Mouse (Mus musculus) limb, embryonic 15.5 days (tissue): ENCODE measurements around the gene Anxa8. TPM values are rescaled to one million over a fixed set of nuclear protein-coding genes. Genes with fewer than 3 reads are reported as not detected.

Source experiments
- ATAC-seq: fragments of 200-750 bp; cut with Nextera tagmentation; 2 replicates; pipeline ENCODE4 v1.8.0; 2017; ENCODE audit warnings: low read depth, moderate TSS enrichment; ENCODE audit not compliant: insufficient number of reproducible peaks, low FRiP score, low TSS enrichment
- H3K27ac ChIP-seq: fragments of 300-500 bp; sonication (generic); 2 replicates; pipeline ENCODE4 v1.5.1; 2015; ENCODE audit warnings: moderate library complexity, mild to moderate bottlenecking, inconsistent platforms
- H3K27me3 ChIP-seq: fragments of 300-500 bp; sonication (generic); 2 replicates; pipeline ENCODE4 v1.6.1; 2015; ENCODE audit warnings: inconsistent platforms
- H3K36me3 ChIP-seq: fragments of 300-500 bp; sonication (generic); 2 replicates; pipeline ENCODE4 v1.6.1; 2015; ENCODE audit warnings: inconsistent platforms
- H3K4me1 ChIP-seq: fragments of 300-500 bp; sonication (generic); 2 replicates; pipeline ENCODE4 v1.6.1; 2015; ENCODE audit warnings: inconsistent platforms
- H3K4me2 ChIP-seq: fragments of 300-500 bp; sonication (generic); 2 replicates; pipeline ENCODE4 v1.6.1; 2015; ENCODE audit warnings: mild to moderate bottlenecking, inconsistent platforms
- H3K4me3 ChIP-seq: fragments of 300-500 bp; sonication (generic); 2 replicates; pipeline ENCODE4 v1.5.1; 2015; ENCODE audit warnings: mild to moderate bottlenecking, inconsistent platforms
- H3K9ac ChIP-seq: fragments of 300-500 bp; sonication (generic); 2 replicates; pipeline ENCODE4 v1.6.1; 2015; ENCODE audit warnings: inconsistent platforms
- H3K9me3 ChIP-seq: fragments of 300-500 bp; sonication (generic); 2 replicates; pipeline ENCODE4 v1.6.1; 2016; ENCODE audit warnings: inconsistent platforms
- WGBS: fragments of 180-500 bp; shearing (Covaris S2); methylation state at CpG from one replicate; pipeline ENCODE4 v1.1.7; 2015; 5-methylcytosine and 5-hydroxymethylcytosine counted together
- polyA plus RNA-seq: library from polyadenylated mRNA; unstranded; fragments of >200 nt; fragmentation: Nextera tagmentation; extraction: Ambion mirVana; gene quantifications from 2 replicates; pipeline ENCODE4 v1.2.1, GENCODE M21; 2015

Anxa8 gene
- polyA plus RNA-seq, 1 experiment from 2014 or later, result 75.7 TPM

DNA sequence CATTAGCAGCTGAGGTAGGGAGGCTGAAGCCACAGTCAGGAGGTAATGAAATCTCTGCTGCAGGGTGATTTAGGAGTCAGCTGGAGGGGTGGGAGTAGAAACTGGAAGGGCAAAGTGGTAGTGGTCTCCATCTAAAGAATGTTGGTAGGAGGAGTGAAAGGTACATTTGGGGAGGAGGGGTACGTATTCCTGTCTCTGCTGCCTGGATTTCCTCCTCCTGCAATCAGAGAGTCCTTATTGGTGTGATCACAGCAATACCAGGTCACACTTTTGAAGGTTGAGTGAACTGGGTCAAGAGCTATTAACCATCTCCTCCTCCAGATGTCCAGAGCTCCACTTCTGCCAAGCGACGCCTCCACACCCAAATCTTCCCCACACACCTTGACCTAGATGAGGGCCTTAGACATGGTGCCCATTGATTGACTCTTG is 35.2 kb downstream of the Anxa8 start:
- no peaks in the 10 kb centered on the region for H3K36me3 ChIP-seq
- H3K9me3 ChIP-seq, result no peaks in the 10 kb centered on the region
- H3K27me3 ChIP-seq, result no peaks in the 10 kb centered on the region
- no peak overlapping the region for H3K27ac ChIP-seq
- 85% methylated on average over 3 of the region's 3 CpGs for WGBS
- H3K4me3 ChIP-seq, result no peak overlapping the region
- H3K4me1 ChIP-seq, result no peaks in the 10 kb centered on the region
- ATAC-seq, result no peak
- no peak overlapping the region for H3K4me2 ChIP-seq
- H3K9ac ChIP-seq, result no peak overlapping the region

- no peaks in the 10 kb centered on the region for H3K27me3 ChIP-seq
- no peak for ATAC-seq
- H3K4me3 ChIP-seq, result no peak overlapping the region
- no peaks in the 10 kb centered on the region for H3K4me1 ChIP-seq
- no peak overlapping the region for H3K9ac ChIP-seq
- H3K9me3 ChIP-seq, result no peaks in the 10 kb centered on the region
- 86% methylated on average over 4 of the region's 4 CpGs for WGBS
- H3K36me3 ChIP-seq, result no peaks in the 10 kb centered on the region
- no peak overlapping the region for H3K4me2 ChIP-seq
- no peak overlapping the region for H3K27ac ChIP-seq
These were observed 35.9 kb downstream of the Anxa8 start for GRCm38 (mm10) chr14:34121691-34122090.

- WGBS, result 63% methylated on average over 6 of the region's 6 CpGs
- H3K9me3 ChIP-seq, result no peaks in the 10 kb centered on the region
- no peaks in the 10 kb centered on the region for H3K4me1 ChIP-seq
- peaks cover 2% of the 10 kb centered on the region; the same call in 1 of the 2 replicates for H3K27me3 ChIP-seq
- H3K9ac ChIP-seq, result no peak overlapping the region
- no peak overlapping the region for H3K27ac ChIP-seq
- no peak for ATAC-seq
- H3K4me3 ChIP-seq, result no peak overlapping the region
- H3K36me3 ChIP-seq, result no peaks in the 10 kb centered on the region
- H3K4me2 ChIP-seq, result no peak overlapping the region
These were observed 45.4 kb downstream of the Anxa8 start for GRCm38 (mm10) chr14:34131216-34131615.

GRCm38 (mm10) chr14:34135391-34135790 is 49.6 kb downstream of the Anxa8 start:
- ATAC-seq, result no peak
- Histone ChIP-seq H3K4me3 (no peak overlapping the region), H3K36me3 (no peaks in the 10 kb centered on the region), H3K27me3 (peaks cover 2% of the 10 kb centered on the region; the same call in 1 of the 2 replicates), H3K4me2 (no peak overlapping the region), H3K9ac (no peak overlapping the region), H3K4me1 (no peaks in the 10 kb centered on the region), H3K9me3 (no peaks in the 10 kb centered on the region), H3K27ac (no peak overlapping the region)

DNA sequence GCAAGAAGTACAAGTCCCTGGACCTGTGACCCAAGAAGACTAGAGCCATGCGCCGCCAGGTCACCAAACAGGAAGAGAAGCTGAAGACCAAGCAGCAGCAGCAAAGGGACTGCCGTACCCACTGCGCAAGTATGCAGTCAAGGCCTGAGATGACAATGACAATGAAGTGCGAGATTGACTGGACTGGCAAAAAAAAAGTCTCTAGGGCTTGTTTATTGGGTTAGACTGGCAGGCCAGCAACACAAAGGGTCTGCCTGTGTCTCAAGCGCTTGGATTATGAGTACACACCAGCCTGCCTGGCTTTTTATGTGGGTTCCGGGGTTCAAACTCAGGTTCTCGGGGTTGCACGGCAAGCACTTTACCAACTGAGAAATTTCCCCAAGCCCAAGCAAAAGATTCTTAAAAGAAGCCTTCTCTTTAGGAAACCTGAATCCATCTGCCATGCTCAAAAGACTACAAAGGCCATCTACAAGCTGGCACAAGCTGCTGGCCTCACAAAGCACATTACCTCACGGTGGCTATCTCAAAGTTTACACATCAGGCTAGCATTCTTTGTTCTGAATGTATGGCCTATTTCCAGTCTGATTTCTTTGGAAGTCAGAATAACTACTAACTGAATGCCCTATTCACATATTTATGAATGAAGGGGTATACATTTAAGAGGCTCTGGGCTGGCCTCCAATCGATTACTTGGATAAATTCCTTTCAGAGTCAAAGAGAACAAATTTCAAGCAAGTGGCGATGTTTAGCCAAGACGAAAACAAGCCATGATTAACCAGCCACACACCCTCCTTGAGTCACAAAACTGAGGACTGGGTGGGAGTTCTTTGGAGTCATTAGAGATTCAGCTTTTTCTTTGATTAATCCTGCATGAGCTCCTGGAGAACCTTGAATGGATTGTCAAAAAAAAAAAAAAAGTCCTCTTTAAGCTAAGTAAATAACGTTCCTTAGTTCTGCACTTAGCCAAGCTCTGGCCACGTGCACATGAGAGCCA is 54.2 kb downstream of the Anxa8 start:
- Histone ChIP-seq H3K4me2 (no peak overlapping the region), H3K27ac (no peak overlapping the region), H3K4me3 (no peak overlapping the region), H3K9ac (no peak overlapping the region), H3K9me3 (no peaks in the 10 kb centered on the region), H3K27me3 (no peaks in the 10 kb centered on the region), H3K36me3 (no peaks in the 10 kb centered on the region), H3K4me1 (no peaks in the 10 kb centered on the region)
- no peak for ATAC-seq
- WGBS, result 77% methylated on average over 15 of the region's 15 CpGs

- Histone ChIP-seq H3K4me2 (no peak overlapping the region), H3K9ac (no peak overlapping the region), H3K27me3 (no peaks in the 10 kb centered on the region), H3K4me3 (no peak overlapping the region), H3K9me3 (no peaks in the 10 kb centered on the region), H3K4me1 (no peaks in the 10 kb centered on the region), H3K27ac (no peak overlapping the region), H3K36me3 (no peaks in the 10 kb centered on the region)
- 74% methylated on average over 1 of the region's 1 CpGs for WGBS
- no peak for ATAC-seq
These were observed 56.5 kb downstream of the Anxa8 start for GRCm38 (mm10) chr14:34142316-34142715.

DNA sequence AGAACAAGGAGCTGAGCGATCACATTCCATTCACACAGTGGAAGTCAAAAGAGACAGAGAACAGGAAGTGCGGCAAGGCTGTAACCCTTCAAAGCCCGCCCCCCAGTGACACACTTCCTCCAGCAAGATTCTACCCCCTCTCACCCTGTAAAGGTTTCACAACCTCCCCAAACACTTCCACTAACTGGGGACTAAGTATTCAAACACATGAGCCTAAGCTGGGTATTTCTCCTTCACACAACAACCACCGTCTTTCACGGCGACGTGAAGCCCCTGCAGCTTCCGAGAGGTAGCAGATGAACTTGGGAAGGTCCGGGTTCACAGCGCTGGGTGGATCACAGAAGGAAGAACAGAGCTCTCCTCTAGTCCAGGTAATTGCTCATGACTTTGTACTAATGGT is 57.1 kb downstream of the Anxa8 start:
- WGBS, result 89% methylated on average over 10 of the region's 10 CpGs
- H3K9me3 ChIP-seq, result no peaks in the 10 kb centered on the region
- no peak overlapping the region for H3K27ac ChIP-seq
- H3K4me3 ChIP-seq, result no peak overlapping the region
- no peak overlapping the region for H3K9ac ChIP-seq
- H3K4me2 ChIP-seq, result no peak overlapping the region
- no peaks in the 10 kb centered on the region for H3K36me3 ChIP-seq
- H3K4me1 ChIP-seq, result no peaks in the 10 kb centered on the region
- H3K27me3 ChIP-seq, result no peaks in the 10 kb centered on the region
- no peak for ATAC-seq

Other genes starting within 250 kb of the Anxa8 start
- 30.3 and 33.8 TPM in 2 replicates for gene Gdf10, start 162.4 kb upstream of the Anxa8 start, polyA plus RNA-seq
- not detected in 2 replicates for gene Gdf2, start 144.9 kb upstream of the Anxa8 start, polyA plus RNA-seq
- gene Rbp3, start 132.0 kb upstream of the Anxa8 start, polyA plus RNA-seq, result not detected in 2 replicates
- 0.15 and 0.28 TPM in 2 replicates for gene Zfp488, start 107.2 kb upstream of the Anxa8 start, polyA plus RNA-seq
- gene Gm30083, start 70.8 kb upstream of the Anxa8 start, polyA plus RNA-seq, result not detected in 2 replicates
- not detected in 2 replicates for gene Gm5460, start 69.2 kb upstream of the Anxa8 start, polyA plus RNA-seq
- gene Antxrl, start 33.3 kb upstream of the Anxa8 start, polyA plus RNA-seq, result not detected in 2 replicates
- gene A630023A22Rik, start 16.8 kb downstream of the Anxa8 start, polyA plus RNA-seq, result 0.12 TPM in 1 of 2 replicates, not detected in the other
- gene Npy4r, start 66.5 kb downstream of the Anxa8 start, polyA plus RNA-seq, result 0.09 TPM in 1 of 2 replicates, not detected in the other
- gene Gprin2, start 115.7 kb downstream of the Anxa8 start, polyA plus RNA-seq, result 2.8 and 3.4 TPM in 2 replicates
- 0.82 and 1.3 TPM in 2 replicates for gene Syt15, start 133.6 kb downstream of the Anxa8 start, polyA plus RNA-seq
- 11.1 and 12.5 TPM in 2 replicates for gene Shld2, start 224.5 kb downstream of the Anxa8 start, polyA plus RNA-seq
- 62.7 and 67.2 TPM in 2 replicates for gene Glud1, start 224.7 kb downstream of the Anxa8 start, polyA plus RNA-seq